Mouse (Mus musculus): ENCODE data around the gene Hif3a.
"Not testable (repeated sequence)": the region's sequence is repeated elsewhere in the genome, so short reads cannot be mapped to it uniquely, and the experiment has no call there.

The Hif3a gene

GRCm38 (mm10) chr7:17062389-17062788 is at the start of gene Hif3a:
Gene Hif3a (minus strand): TSS chr7:17062427.
- in situ Hi-C loops (cut with MboI), result loop anchor here (10.0 kb wide), 1 partner anchor 58 kb away; no protein-coding TSS in a partner anchor

DNA sequence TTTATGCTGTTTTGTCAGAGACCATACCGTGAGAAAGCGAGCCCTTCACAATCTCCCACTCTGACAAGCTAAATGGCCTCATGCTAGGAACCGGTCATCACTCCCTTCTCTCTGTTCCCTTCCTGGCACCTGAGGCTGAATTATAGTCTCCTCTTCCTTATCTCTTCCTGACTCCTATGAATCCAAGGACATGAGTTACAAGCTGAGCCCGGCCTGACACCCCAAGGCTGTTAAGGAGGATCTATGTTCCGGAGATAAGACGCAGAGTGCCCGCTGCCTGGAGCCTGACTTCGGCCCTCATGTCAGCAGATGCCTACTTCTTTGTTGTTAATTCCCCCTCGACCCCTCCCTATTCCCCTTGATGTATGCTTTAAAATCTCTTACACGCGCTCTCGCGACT is 39.4 kb upstream of the Hif3a start:
- in situ Hi-C loops (cut with MboI), result not testable (repeated sequence)

- in situ Hi-C loops (cut with MboI), result no loop called here
Measured at GRCm38 (mm10) chr7:17091280-17091679, 29.1 kb upstream of the Hif3a start.

- in situ Hi-C loops (cut with MboI), result no loop called here
Measured at GRCm38 (mm10) chr7:17090058-17090585, 27.9 kb upstream of the Hif3a start.

- in situ Hi-C loops (cut with MboI), result no loop called here
Measured at GRCm38 (mm10) chr7:17087731-17088130, 25.5 kb upstream of the Hif3a start.

DNA sequence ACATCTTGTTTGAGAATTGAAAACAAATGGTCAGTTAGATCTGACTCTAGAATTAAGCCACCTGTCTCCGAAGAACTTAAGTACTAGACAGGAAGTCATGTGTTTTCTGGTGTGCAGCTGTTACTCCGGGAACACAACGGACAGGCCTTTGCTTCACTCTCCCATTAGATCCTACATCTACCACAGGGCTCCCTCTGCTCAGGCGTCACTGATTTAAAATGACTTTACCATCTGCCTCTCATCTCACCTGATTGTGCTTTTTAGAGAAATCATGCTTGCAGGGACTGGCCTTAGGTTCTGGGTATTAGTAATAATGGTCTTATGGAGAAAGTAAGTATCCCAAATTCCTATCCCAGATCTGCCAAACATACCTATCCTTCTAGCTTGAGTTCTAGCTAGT is 20.5 kb upstream of the Hif3a start:
- in situ Hi-C loops (cut with MboI), result no loop called here

DNA sequence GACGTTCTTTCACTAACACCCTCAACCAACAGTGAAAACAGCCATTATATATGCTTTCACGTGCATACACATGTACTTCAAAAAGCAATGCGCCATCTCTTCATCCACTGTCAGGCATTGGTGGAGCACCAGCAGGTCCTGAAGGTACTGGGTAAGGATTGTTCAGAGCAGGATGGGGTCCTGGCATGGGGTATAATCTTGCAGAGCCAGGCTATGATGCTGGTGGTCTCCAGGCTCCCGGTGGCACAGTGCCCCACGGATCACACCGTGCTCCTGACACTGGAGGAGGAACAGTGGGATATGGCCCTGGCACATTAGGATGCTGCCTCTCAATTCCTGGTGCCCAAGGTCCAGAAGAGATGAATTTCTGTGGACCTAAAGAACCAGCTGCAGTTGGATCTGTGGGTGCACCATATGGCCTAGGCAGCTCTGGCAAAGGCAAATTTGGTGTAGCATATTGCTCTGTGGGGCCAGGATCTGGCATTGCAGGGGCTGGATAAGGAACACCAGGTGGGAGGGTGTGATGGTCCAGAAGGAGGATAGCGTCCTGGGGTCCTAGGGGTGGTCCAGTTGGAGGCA is 15.9 kb upstream of the Hif3a start:
- in situ Hi-C loops (cut with MboI), result no loop called here

- in situ Hi-C loops (cut with MboI), result no loop called here
Measured at GRCm38 (mm10) chr7:17076542-17076941, 14.3 kb upstream of the Hif3a start.

- in situ Hi-C loops (cut with MboI), result no loop called here
Measured at GRCm38 (mm10) chr7:17073904-17074615, 11.8 kb upstream of the Hif3a start, which contains the start of gene Psg16. Gene Psg16 (plus strand): TSS chr7:17074040.

DNA sequence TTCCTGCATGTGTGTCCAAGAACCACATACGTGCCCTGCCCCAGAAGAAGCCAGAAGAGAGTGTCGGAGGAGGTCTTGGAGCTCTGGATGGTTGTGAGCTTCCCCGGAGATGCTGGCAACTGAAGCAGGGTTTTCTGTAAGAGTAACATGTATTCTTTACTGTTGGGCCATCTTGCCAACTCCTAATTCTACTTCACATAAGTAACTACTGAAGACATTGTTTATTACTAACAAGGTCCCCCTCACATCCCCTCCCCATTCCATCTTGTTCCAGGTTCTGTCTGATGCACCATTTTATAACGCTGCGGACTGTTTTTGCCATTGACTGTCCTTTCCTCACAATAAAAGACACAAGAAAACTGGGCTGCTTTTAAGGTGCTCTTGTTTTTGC is 11.3 kb upstream of the Hif3a start:
- in situ Hi-C loops (cut with MboI), result no loop called here

GRCm38 (mm10) chr7:17067651-17068050 is 5.4 kb upstream of the Hif3a start:
- in situ Hi-C loops (cut with MboI), result loop anchor here (10.0 kb wide), 1 partner anchor 63 kb away; no protein-coding TSS in a partner anchor

- in situ Hi-C loops (cut with MboI), result loop anchor here (10.0 kb wide), 1 partner anchor 62 kb away; no protein-coding TSS in a partner anchor
Measured at GRCm38 (mm10) chr7:17067000-17067399, 4.8 kb upstream of the Hif3a start.

DNA sequence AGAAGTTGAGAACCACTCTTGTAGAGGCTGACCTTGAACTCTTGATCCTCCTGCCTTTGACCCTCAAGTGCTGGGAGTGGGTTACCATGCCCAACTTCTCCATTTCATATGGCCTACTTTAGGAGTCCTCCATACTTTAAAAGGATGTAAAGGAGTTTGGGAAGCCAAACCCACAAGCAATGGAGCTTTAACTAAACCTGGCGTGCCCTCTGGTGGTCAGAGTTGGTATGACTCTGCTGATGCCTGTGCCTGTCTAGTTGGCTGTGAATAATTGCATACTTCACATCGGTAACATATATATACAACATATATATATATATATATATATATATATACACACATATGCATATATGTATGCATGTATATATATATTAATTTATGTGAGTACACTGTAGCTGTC is 4.2 kb upstream of the Hif3a start:
- in situ Hi-C loops (cut with MboI), result loop anchor here (10.0 kb wide), 1 partner anchor 62 kb away; no protein-coding TSS in a partner anchor

DNA sequence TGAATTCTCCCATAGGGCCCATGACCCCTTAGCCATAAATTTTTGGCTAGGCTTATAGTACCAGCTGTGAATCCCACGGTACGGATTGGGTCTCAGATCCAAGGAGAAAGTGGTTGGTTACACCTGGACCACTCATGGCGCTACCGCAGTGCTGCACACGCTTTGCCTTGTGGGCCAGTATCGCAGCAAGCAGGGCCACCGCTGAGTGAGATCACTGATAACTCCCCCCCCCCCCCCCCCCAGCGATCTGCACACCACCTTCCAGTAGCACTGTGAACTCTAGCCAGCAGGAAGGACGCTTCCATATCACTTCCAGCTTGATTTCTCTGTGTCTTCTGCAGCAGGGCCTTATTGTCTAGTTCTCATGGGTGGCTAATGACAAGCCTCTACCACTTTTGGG is 3.4 kb upstream of the Hif3a start:
- in situ Hi-C loops (cut with MboI), result loop anchor here (10.0 kb wide), 1 partner anchor 61 kb away; no protein-coding TSS in a partner anchor

- in situ Hi-C loops (cut with MboI), result loop anchor here (10.0 kb wide), 1 partner anchor 58 kb away; no protein-coding TSS in a partner anchor
Measured at GRCm38 (mm10) chr7:17062845-17063244, 618 bp upstream of the Hif3a start.

GRCm38 (mm10) chr7:17060782-17061605 is 1.2 kb downstream of the Hif3a start:
- in situ Hi-C loops (cut with MboI), result loop anchor here (10.0 kb wide), 1 partner anchor 56 kb away; no protein-coding TSS in a partner anchor

DNA sequence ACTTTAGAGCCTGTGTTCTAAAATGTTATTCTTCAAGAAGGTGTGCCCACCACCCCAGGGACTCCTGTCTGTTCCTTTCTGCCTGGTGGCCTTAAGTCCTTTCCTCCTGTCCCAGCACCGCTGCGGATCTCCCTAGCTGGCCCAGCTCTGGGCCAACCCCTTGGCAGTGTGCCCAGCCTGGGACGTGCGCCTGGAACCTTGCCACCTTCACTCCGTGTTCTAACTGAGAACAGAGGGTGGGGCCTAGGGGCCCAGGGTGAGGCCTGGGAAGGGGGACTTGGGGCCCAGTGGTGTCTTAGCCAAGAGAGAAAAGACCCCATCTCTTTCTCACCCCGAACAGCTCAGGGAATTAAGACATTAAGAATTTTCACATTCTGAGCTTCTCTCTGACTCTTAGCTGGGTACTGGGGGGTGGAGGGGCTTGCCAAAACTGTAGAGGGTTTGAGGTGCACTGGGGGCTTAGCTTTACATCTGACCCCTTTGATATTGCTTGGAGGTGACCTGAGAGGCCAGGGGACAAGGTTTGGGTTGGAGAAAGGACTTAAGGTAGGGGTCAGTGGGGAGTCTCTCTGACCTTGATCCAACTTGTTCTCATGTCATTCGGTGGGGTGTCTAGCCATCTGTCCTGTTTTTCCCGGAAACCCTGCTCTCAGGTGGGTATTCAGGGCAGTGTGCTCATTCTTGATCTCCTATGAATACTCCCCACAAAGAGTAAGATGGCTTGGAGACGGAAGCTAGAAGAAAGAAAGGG is 2.0 kb downstream of the Hif3a start:
- in situ Hi-C loops (cut with MboI), result loop anchor here (10.0 kb wide), 1 partner anchor 55 kb away; no protein-coding TSS in a partner anchor

DNA sequence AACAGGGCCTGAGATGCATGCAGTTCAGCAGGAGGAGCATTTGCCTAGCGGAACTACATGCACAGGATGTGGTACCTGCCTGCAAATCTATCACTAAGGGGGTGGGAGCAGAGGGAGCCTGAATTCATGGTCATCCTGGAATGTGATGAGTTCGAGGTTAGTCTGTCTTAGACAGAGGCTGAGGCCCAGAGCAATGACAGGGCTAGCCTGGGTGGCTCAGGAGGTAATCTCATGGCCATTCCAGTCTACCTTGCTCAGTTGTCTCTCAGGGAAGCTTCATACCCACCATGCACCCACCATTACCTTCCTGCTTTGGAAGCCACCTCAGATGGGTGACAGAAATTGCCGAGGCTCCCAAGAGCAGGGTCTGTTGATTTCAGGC is 2.8 kb downstream of the Hif3a start:
- in situ Hi-C loops (cut with MboI), result loop anchor here (10.0 kb wide), 1 partner anchor 125 kb away; no protein-coding TSS in a partner anchor

GRCm38 (mm10) chr7:17058816-17059462 is 3.3 kb downstream of the Hif3a start:
- in situ Hi-C loops (cut with MboI), result loop anchor here (10.0 kb wide), 1 partner anchor 124 kb away; no protein-coding TSS in a partner anchor

DNA sequence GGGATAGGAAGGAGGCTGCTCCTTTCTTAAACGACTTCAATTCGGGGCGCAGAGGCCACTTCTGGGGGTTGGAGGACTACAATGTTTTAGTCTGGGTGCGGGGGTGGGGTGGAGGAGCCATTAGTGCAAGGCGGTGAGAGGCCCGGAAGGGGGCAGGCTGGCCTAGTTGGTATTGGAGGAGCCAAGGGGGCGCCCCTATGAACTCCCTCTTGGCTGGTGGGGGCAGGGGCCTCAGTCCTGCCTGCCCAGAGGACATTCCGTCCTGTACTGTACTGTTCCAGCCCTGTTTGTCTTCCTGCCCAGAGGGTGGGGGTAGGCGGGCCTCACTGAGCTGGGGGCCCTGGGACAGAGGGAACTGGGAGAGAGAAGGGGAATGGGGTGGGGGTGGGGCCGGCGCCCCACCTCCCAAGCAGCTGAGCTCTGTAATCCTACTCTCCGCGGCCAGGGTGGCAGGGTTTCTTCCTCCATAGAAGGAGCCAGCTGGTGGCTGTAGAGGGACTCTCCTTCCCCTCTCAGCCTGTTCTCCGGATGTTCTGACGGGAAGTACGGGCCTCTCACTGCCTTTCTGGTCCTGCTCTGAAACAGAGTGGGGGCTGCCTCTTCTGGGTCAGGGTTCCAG is 4.0 kb downstream of the Hif3a start:
- in situ Hi-C loops (cut with MboI), result loop anchor here (10.0 kb wide), 1 partner anchor 123 kb away; no protein-coding TSS in a partner anchor

Data from mature B cell (primary cell).